Mouse (Mus musculus): ENCODE measurements around the gene Gm49387.

Gm49387 gene

DNA sequence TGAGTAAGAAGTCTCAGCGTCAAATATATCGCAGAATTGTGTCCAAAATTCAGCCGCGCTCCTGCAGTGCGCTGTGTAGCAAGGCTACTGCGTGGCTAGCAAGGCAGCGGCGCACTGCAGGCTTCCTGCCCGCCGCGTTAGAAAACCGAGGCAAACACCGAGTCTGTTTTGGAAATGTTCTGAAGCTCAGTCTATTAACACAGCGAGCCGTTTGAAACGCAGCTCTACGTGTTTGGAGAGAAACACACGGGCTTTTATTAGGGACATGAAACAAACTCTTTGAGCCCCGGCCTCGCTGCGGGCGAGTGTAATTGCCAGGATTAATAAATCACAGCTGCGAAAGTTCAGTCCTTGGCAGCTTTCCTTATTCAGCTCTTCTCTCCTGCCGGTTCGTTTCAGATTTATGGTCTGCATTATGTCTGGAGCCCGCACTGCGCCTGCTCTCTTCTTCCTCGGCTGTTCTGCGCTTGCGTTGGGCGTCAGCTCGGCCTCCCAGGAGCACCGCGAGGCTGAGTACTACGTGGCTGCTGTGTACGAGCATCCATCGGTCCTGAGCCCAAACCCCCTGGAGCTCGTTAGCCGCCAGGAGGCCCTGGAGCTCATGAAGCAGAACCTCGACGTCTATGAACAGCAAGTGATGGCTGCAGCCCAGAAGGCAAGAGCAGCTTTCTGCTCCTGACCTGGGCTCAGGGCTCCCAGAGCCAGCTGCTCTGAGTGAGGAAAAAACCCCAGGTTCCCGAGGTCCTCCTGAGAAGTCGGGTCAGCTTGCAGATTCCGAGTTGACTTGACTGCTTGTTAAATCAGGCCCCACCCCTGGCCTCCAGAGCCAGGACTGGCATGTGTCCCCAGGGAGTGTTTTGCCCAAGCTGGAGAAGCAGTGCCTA is 21.2 kb upstream of the Gm49387 start:
- peak; percentile 90 for DNase-seq

DNA sequence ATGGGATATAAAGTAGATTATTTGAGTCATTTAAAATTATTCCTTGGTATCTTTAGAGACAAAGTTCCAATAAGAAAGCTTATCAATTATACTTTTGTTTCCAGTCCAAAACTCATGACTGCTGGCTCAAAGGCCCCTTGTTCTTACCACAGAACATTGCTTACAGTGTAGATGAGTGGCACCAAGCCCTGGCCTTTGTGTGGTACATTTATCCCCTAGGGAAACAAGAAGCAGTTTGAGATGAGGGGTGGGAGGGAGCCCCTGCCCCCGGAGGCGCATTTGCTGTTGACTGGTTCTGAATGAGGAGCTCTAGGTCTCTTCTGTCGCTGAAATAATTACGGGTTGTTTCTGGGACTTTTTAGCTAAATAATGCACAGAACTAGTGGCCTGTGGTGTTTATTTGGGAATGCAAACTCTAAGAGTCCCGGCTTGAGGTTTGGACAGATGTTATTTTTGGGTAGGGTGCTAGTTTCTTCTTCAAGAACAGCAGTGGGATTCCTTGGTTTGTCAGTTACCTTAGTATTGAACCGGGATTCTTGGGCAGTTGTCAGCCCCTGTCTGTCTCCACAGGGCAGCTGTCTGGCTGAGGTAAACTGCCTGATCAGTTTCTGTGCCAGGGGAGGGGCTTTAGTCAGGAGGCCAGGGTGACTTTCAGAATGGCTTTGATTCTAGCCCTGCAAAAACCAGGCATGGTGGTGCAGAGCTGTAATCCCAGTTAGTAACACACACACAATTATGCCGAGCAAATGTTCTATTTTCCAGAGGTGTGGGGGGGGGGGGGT is 19.8 kb upstream of the Gm49387 start:
- peak; percentile 17 for DNase-seq

DNA sequence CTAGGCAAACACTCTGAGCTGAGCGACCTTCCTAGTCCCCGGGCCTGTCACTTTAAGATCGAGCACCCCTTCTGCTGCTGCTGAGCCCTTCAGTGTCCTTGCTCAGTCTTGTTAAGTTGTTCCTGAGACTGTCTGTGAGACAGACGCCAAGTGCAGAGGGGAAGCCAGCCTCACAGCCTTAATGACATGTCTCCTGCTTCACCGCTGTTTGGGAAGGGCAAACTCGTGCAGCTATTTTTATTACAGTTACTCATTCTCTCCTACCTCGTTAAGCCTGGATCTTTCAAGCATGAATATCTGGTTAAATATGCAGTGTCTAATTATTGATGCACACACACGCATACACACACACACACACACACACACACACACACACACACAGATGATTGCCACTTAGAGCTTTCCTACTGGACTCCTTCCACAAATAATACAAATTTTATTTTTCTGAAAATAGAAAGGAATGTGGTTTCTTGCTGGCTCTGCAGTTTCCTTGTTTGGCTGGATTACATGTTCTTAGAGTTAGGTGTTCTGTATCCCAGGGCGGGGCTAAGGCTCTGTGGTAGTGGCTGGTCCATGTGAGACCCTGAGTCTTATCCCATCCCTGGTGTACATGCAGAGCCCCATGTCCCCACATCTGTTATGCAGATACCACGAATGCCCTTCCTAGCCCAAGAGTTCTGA is 19.0 kb upstream of the Gm49387 start:
- DNase-seq: peak; percentile 67

DNA sequence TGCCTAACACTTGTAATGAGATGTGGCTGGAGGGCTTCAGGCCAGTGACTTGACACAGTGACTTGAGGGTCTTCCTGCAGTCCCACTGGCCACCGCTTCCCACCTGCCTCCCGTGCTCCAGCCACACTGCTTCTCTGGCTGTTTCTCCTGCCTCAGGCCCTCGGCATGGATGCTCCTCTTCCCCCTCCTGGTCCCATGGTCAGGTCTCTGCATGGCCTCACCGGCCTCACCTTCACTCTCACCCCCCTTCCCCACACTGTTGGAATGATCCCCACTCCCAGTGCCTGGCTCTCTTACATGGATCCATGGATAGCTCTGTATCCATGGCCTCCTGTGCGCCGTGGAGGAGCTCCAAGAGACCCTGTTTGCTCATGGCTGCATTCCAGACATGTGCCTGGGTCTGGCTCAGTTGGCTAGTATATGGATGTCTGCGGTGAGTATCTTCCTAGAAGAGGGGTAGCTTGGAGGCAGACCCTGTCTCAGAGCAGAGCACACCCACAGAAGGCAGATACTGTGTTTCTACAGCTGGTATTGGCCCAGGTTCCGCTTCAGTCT is 17.5 kb upstream of the Gm49387 start:
- DNase-seq: no peak

DNA sequence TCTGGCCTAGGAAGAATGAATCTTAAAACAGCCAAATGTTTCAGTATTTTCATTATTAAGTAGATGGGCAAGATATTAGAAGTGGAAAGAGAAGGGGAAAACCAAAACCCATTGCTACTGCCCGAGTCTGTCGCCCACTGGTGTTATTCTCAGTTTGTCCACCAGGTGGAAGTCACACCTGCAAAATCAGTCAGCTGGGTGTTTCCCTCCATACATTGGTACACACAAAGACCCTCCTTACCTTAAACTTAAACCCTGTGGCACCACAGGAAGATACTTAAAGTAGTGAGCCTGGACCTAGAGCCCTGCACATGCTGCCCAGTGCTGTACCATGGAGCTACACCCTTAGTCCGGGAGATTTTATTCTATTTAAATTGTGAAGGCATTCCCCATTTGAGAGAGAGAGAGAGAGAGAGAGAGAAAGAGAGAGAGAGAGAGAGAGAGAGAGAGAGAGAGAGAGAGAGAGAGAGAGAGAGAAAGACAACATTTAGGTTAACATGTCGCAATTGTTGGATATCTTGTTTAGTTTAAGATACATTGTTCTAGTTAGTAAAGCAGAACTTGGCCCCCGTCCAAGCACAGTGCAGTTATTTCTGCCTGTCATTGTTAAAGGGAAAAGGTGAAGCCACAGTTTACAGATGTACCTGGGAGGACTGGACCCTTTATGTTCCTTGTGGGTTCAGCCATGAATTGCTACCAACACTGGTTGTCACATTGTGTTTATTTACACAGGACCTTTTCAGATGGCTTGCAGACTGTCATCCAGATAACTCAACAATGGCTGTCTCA is 16.4 kb upstream of the Gm49387 start:
- peak; percentile 84 for DNase-seq

DNA sequence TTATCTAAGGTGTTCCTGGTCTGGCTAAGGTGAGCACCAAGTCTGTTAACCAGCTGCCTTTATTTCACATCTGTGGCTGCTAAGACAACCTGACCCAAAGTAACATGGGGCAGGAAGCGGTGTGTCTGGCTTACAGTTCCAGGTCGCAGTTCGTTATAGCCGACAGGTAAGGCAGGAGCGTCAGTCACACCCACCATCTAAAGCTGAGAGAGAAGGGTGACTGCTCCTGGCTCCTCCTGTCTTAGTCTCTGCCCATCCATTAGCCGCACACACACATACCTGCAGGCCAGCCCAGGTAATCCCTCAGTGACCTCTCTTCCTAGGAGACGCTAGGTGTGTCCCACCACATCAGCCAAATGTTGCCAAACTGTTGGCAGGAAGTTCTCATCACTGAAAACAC is 15.7 kb upstream of the Gm49387 start:
- DNase-seq: no peak

DNA sequence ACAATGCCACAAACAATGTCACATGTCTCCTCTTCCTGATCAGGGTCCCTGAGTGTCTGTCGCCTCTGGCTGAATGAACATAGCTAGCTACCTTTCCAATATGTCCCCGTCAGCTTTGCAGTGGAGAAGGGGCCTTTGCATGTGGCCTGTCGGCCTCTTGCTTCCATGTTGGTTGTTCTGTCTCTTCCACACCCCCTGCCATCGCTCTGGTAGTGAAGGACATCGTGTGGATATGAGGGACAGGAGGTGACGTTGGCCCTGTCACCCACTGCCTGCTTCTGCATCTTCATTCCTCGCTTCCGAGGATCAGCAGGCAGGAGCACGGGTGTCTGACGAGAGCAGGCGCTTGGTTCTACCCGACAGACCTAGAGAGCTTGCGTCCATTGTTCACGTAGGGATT is 14.7 kb upstream of the Gm49387 start:
- no peak for DNase-seq

DNA sequence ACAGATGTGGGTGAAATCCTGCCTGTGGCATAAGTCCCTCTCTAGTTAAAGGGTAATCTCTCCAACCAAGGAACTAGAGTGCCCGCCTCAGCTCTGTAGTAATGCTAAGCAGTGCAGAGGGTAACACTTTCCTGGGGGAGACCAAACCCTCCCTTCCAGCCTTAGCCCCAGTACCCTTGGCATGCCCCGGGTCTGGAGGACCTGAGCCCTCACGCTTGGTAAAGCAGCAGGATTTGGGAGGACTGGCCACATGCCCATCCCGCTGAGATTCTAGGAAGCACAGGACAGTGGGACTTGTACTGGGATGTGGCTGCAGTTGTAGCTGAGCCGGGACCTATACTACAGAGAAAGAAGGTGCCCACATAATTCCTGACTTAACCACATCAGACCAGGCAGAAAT is 14.1 kb upstream of the Gm49387 start:
- DNase-seq: peak; percentile 56

DNA sequence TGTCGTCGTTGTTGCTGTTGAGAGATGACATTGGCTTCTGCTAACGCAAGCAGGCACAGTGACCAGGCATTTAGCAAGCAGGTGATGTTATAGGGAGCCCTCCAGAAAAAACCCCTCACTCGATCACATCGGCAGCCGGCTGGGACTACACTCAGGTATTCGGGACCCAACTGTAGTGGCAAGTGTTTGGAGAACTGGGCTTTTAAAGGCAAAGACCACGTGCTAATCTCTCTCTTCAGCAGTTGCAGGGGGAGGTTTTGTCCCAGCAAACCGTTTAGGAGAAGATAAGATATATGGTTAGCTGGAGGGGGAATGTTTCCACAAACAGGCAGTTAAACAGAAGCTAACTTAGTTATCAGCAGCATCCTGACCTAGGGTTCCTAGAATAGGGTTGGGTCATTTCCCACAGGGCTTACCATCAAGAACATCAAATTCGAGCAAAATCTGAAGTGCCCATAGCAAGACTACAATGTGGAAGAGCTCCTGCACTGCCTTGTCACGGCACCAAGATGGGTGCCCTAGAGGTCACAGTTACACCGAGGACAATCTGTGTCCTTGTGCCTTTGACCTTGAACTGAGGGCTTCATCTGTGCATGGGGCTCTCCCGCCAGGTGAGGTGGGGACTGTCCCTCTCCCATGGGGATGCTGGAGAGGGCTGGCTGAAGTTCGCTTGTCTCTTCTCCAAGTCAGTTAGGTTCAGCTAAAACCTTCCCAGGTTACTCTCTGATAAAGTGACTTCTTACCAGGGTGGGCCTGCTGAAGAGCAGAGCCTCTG is 12.6 kb upstream of the Gm49387 start:
- no peak for DNase-seq

DNA sequence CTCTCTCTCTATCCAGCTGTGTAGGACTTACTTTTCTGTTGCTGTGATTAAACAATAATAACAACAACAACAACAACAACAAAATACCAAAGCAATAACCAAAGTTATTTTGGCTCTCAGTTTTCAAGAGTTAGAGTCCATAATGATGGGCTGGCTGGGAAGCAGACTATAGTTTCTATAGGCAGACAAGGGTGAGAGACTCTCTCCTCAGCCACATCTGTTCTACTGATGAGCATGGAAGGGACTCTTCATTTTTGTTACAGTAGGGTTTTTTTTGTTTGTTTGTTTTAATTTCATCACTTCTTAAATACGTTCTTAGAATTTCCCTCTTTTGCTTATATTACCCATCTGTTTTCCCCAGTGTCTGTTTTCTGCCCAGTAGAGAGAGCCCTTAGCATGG is 11.9 kb upstream of the Gm49387 start:
- no peak for DNase-seq

DNA sequence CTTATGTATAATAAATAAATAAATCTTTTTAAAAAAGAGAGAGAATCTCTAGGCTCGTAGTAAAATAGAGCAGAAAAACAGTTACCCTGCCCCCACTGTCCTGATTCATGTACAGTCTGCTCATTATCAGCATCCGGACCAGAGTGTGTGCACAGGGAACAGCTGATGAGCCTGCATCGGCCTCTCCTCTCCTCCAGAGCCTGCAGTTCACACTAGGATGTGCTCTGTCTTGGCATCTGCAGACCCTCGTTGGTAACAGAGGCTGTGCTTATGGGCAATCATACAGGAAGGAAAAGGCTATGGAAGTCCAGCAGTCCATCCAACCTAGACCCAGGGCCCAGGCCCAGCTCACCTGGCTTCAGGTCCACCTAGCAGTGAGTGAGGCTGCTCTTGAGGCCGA is 11.4 kb upstream of the Gm49387 start:
- DNase-seq: no peak

DNA sequence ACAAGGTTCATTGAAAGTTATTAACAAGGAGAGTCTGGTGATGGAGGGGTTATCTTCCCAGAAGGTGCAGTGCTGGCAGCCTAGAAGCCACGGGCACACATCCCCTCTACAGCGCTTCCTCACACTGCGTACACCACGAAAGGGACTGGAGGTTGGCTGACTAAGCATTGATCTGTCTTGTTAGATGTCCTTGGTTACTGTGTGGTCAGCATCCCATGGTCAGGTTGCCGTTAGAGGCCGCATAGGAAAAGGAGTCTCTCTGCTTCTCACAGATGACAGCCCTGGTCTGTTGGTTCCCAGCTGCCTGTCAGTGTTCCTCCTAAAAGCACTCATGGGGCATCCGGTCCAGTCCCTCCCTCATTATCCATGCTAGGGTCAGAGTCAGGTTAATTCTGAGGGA is 10.5 kb upstream of the Gm49387 start:
- DNase-seq: peak; percentile 20

DNA sequence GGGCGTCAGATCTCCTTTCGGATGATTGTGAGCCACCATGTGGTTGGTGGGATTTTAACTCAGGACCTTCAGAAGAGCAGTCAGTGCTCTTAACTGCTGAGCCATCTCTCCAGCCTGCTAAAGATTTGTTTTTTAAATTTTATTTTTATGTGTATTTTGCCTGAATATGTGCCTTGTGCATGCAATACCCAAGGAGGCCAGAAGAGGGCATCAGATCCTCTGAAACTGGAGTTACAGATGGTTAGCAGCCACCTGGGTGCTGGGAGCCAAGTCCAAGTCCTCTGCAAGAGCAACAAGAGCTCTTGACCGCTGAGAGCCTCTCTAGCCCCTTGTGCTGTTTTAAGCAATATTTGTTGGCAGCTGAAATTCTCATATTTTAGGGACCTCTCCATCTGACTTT is 9.7 kb upstream of the Gm49387 start:
- peak; percentile 27 for DNase-seq

DNA sequence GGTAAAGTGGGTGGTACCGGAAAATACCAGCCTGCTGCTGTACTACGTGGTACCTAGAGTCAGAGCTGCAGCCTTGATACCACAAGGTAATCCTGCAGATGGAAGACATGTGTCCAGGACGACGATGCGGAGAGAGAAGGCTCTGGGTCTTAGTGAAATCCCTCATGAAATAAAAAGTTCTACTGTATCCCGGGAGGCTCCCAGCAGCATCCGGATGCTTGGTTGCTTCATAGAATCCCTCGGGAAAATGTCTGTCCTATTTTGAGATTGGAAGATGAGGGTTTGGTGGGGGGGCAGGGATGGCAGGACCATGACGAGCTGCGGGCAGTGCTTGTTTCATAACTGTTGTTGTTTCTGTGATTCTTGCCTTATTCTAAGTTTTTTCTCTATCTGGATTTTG is 7.3 kb upstream of the Gm49387 start:
- no peak for DNase-seq

DNA sequence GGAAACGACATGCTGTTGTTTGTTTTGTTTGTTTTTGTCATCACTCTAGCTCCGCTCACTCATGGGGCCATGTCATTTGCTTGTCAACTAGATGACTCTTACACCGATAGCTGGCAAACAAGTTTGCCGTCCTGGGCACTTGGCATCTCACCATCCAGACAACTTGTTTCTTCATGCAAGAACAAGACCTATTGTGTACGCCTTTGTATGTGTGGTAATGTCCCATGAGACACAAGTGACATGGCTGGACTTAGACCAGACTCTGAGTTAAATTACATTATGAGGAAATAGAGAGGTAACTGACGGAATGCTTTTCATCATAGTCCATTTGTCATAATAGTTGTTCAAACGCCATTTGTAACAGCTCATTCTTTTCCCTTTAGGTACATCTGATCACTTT is 5.2 kb upstream of the Gm49387 start:
- no peak for DNase-seq

DNA sequence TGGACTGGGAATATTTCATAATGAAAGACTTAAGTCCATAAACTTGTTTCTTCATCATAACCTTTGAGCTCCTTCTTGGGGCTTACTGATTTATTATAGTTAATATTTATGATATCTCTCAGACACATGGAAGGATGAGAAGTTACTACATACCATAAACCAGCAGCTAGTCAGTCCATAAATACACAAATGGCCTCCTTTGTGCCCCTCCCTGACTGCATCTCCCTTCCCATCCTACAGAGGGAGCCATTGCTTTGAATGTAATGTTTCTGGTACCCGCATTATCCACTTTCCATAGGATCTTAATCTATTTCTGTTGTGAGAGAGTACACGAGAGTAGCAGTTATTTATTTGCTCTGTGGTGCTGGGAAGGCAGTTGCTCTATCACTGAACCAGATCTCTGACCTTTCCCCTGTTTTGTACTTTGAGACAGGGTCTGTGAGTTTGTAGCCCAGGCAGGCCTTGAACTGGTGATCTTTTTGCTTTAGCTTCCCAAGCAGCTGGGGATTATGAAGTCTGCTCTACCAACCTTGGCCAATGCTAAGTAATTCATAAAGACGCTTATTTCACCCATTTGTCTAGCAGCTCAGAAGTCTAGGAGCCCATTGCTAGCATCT is 4.4 kb upstream of the Gm49387 start:
- no peak for DNase-seq

DNA sequence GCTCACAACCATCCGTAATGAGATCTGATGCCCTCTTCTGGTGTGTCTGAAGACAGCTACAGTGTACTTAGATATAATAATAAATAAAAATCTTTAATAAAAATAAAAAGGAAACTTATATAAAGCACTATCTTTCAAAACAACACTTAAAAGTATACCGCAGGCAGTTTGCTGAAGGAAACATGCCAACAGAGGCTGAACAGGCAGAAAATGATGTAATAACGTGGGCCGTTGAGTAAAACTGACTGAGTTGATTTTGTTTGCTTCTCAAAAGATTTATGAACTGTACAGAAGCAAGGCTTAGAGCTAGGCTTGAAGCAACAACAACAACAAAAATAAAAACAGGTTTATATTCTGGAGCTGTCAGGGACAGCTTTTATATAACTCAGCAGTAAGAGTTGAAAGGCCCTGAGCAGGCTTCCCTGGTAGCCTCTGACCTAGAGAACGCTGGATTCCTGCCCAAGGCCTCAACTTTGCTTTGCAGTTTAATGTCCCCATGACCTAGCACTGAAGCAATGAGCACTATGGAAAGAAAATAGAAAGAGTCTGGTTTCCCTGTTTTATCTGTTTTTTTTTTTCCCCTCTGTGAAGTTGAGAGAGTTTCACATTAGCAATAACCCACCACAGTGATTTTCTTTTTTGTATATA is 3.6 kb upstream of the Gm49387 start:
- DNase-seq: peak; percentile 73

DNA sequence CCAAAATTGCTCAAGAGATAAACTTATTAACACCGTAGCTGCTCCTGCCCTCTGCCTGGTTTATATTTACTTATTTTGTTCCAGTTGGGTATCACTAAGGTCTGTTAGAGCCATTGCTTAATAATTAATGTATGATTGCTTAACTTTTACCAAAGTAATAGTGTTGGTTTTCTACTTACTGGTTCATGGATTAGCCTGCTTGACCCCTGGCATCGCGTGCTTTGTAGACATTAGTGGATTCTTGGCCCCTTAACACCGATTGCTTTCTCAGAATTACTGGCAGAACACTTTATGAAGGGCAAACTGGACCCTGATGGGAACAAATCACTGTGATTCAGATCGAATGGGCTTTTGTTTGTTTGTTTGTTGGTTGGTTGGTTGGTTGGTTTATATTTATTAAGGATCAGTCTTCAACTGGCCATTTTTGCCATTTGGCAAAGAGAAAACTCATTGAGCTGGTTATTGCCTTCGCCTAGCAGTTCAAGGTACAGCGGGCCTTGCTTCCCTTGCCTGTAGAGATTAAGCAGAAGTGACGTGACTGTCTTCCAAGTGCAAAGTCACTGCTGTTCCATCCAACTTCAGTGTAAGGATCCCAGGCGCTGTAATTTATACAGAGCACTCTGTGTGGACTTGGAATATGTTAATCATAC is 953 bp upstream of the Gm49387 start:
- DNase-seq: peak; percentile 56

DNA sequence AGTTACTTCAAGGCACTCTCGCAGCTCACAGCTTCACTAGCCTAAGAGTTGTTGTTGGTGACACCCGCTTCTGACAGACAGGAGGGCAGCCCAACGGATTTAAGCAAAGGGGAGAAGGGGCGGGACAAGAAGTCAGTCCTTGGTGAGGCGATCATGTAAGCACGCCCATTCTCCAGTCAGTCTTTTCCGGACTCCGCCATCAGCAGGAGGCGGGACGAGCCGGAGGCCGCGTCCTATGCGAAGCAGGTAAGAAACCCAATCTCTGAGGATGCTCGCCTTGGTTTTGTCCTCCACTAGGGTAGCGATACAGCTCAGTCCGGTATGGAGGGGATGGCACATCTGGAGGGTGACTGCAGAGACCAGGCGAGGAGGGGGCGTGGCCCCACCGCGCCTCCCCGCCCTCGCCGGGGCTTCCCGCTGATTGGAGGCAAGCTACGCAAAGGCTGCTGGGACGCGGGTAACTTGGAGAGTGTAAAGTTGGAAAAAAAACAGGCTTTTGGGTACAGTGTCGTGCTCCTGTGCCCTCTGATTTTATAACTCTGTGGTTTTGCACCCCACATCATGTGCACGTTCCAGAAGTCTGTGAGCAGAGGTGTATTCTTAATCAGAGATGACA is 320 bp upstream of the Gm49387 start, which contains the start of the genes Btd and Hacl1:
TSS of gene Btd (plus strand) at position 139 of the 616 bp plus-strand sequence.
TSS of gene Hacl1 (minus strand) at position 397 of the 616 bp plus-strand sequence.
- peak; percentile 91 for DNase-seq

All from kidney, postnatal 10 days (tissue).